In genomic region chr15:77151816-77152215, GRCm38 (mm10) we compare ENCODE assay signal across 8 mouse cellular contexts.
DNase-seq lines count a peak whose midpoint lies in the region; ATAC-seq and TF ChIP-seq lines count a peak whose summit lies in the region.

No protein-coding gene starts in this region.

- ATAC-seq in forebrain, embryonic 13.5 days = no peak
- ATAC-seq in liver, embryonic 14.5 days (ENCODE audit: insufficient read depth) = no peak
- no peak for ATAC-seq in inflammation-experienced regulatory T-cells, adult 6 months

- H3K9me3 ChIP-seq in forebrain, embryonic 13.5 days (replicated peaks) = no peaks in the 10 kb centered on the region
- no peaks in the 10 kb centered on the region for H3K9me3 ChIP-seq in liver, embryonic 14.5 days (ENCODE audit: control insufficient read depth, low read length)

- H3K79me2 ChIP-seq in C2C12 (ENCODE audit: control insufficient read depth, insufficient read depth) = peaks cover 79% of the 10 kb centered on the region

- TF ChIP-seq EP300 in liver, embryonic 14.5 days (IDR thresholded peaks at IDR 0.05; ENCODE audit: low read depth) = no peak

- H3K27ac ChIP-seq in forebrain, embryonic 13.5 days = no peak overlapping the region
- H3K27ac ChIP-seq in liver, embryonic 14.5 days = no peak overlapping the region

- TF ChIP-seq CTCF in C2C12 (IDR thresholded peaks at IDR 0.05; ENCODE audit: control insufficient read depth, insufficient read depth, insufficient read length) = no peak
- TF ChIP-seq CTCF in liver, embryonic 14.5 days (IDR thresholded peaks at IDR 0.05; ENCODE audit: low read depth) = no peak

- H3K27me3 ChIP-seq in C2C12 (ENCODE audit: control insufficient read depth, insufficient read depth, insufficient read length) = no peaks in the 10 kb centered on the region
- H3K27me3 ChIP-seq in forebrain, embryonic 13.5 days = no peaks in the 10 kb centered on the region
- no peaks in the 10 kb centered on the region for H3K27me3 ChIP-seq in liver, embryonic 14.5 days (ENCODE audit: control insufficient read depth, insufficient read depth, low read length)

- peaks cover 64% of the 10 kb centered on the region for H3K4me1 ChIP-seq in forebrain, embryonic 13.5 days
- peaks cover 4 to 20% of the 10 kb centered on the region in 2 experiments; a peak in 3 of 4 replicates for H3K4me1 ChIP-seq in liver, embryonic 14.5 days (replicated peaks; ENCODE audit: control insufficient read depth in 2 of 2, insufficient read depth in 2 of 2, low read length in 1 of 2)

- peak overlapping the region; percentile 78 for H3K9ac ChIP-seq in forebrain, embryonic 13.5 days
- H3K9ac ChIP-seq in liver, embryonic 14.5 days (replicated peaks) = no peak overlapping the region

- peak overlapping the region; percentile 79 for H3ac ChIP-seq in C2C12 (ENCODE audit: control insufficient read depth, insufficient read length, low read depth)

- 9% methylated on average over 4 of the region's 4 CpGs for WGBS in forebrain, embryonic 13.5 days
- 24% methylated on average over 4 of the region's 4 CpGs for WGBS in liver, embryonic 14.5 days (ENCODE audit: insufficient replicate concordance)

- H3K79me3 ChIP-seq in C2C12 (ENCODE audit: low read depth) = peaks cover 62% of the 10 kb centered on the region

- H3K36me3 ChIP-seq in C2C12 (ENCODE audit: control insufficient read depth, insufficient read depth) = peaks cover 26% of the 10 kb centered on the region
- peaks cover 4% of the 10 kb centered on the region; the same call in 1 of the 2 replicates for H3K36me3 ChIP-seq in forebrain, embryonic 13.5 days (ENCODE audit: poor library complexity, severe bottlenecking)
- no peaks in the 10 kb centered on the region for H3K36me3 ChIP-seq in liver, embryonic 14.5 days (replicated peaks; ENCODE audit: control insufficient read depth, insufficient read depth, low read depth)

- H3K4me3 ChIP-seq in C2C12 (ENCODE audit: insufficient read depth, poor library complexity, severe bottlenecking) = peak overlapping the region; percentile 52
- H3K4me3 ChIP-seq in forebrain, embryonic 13.5 days = peak overlapping the region; percentile 60
- H3K4me3 ChIP-seq in liver, embryonic 14.5 days (ENCODE audit: insufficient read depth in 1 of 2, low read depth in 2 of 2, low read length in 2 of 2) = peak overlapping the region; percentile 45 to 49

- DNase-seq in cerebellum, postnatal 25 days = peak; percentile 38 to 43
- no peak for DNase-seq in cerebellum, adult 11-12 months
- DNase-seq in liver, embryonic 14.5 days (ENCODE audit: low read depth in 3 of 3, low spot score in 3 of 3) = no peak
- DNase-seq in testis, postnatal 10 days (ENCODE audit: low spot score) = no peak
- no peak for DNase-seq in right cerebral cortex, postnatal 25 days

- peak overlapping the region; percentile 81 for H3K4me2 ChIP-seq in forebrain, embryonic 13.5 days
- peak overlapping the region; percentile 50 for H3K4me2 ChIP-seq in liver, embryonic 14.5 days (ENCODE audit: low read depth)

TF ChIP-seq in C2C12, 6 proteins besides CTCF, POLR2A, EP300 and RAD21:
- TF ChIP-seq MYOG (IDR thresholded peaks at IDR 0.05; ENCODE audit: control insufficient read depth, extremely low read depth, insufficient read length) (no peak), USF1 (IDR thresholded peaks at IDR 0.05; ENCODE audit: low read depth) (no peak), MYOD1 (IDR thresholded peaks at IDR 0.05; ENCODE audit: control insufficient read depth, insufficient read length, low read depth) (no peak), FOSL1 (IDR thresholded peaks at IDR 0.05; ENCODE audit: insufficient read depth, low read length, poor library complexity, severe bottlenecking) (no peak), MAX (IDR thresholded peaks at IDR 0.05) (no peak), CEBPB (IDR thresholded peaks at IDR 0.05; ENCODE audit: low read depth) (no peak)

Comparison
In these comparisons a context has a peak if more than half of its experiments do, and no peak if none do; other contexts are left out.
1. DNase-seq: peak in cerebellum, postnatal 25 days (2 of 2); none in cerebellum, adult 11-12 months (single experiment), liver, embryonic 14.5 days (0 of 3), testis, postnatal 10 days (single experiment) and right cerebral cortex, postnatal 25 days (single experiment).
2. Peak in every context shown above with its lines, with median percentiles within 50 percentile points of each other: H3K4me3 ChIP-seq.